Mouse (Mus musculus) neural tube, embryonic 11.5 days (tissue): ENCODE data around the gene Tmem33. TPM values are rescaled to one million over a fixed set of nuclear protein-coding genes. Genes with fewer than 3 reads are reported as not detected.

Source experiments
- ATAC-seq: fragments of 200-750 bp; cut with Nextera tagmentation; 2 replicates; pipeline ENCODE4 v1.8.0; 2017; ENCODE audit warnings: moderate number of reproducible peaks, mild to moderate bottlenecking, moderate TSS enrichment, moderate library complexity; ENCODE audit not compliant: insufficient read depth, low FRiP score, low TSS enrichment
- DNase-seq: peaks from one replicate; pipeline ENCODE4 v3.0.0-alpha.2; 2015; ENCODE audit warnings: low spot score
- H3K27ac ChIP-seq: fragments of 300-500 bp; sonication (generic); 2 replicates; pipeline ENCODE4 v1.5.1; 2014; ENCODE audit warnings: low read depth, mild to moderate bottlenecking, low read length
- H3K27me3 ChIP-seq: fragments of 300-500 bp; sonication (generic); 2 replicates; pipeline ENCODE4 v1.6.1; 2014; ENCODE audit warnings: mild to moderate bottlenecking, low read length, mixed read lengths; ENCODE audit not compliant: control insufficient read depth, insufficient read depth
- H3K36me3 ChIP-seq: fragments of 300-500 bp; sonication (generic); 2 replicates; pipeline ENCODE4 v1.6.1; 2014; ENCODE audit warnings: mild to moderate bottlenecking, low read length, moderate library complexity, mixed read lengths; ENCODE audit not compliant: control insufficient read depth, insufficient read depth
- H3K4me1 ChIP-seq: fragments of 300-500 bp; sonication (generic); 2 replicates; pipeline ENCODE4 v1.6.1; 2014; ENCODE audit warnings: low read length, mixed read lengths; ENCODE audit not compliant: control insufficient read depth, insufficient read depth
- H3K4me2 ChIP-seq: fragments of 300-500 bp; sonication (generic); 2 replicates; pipeline ENCODE4 v1.6.1; 2014; ENCODE audit warnings: low read depth, mild to moderate bottlenecking, moderate library complexity
- H3K4me3 ChIP-seq: fragments of 300-500 bp; sonication (generic); 2 replicates; pipeline ENCODE4 v1.5.1; 2014; ENCODE audit warnings: low read depth, low read length
- H3K9ac ChIP-seq: fragments of 300-500 bp; sonication (generic); 2 replicates; pipeline ENCODE4 v1.6.1; 2014; ENCODE audit warnings: mild to moderate bottlenecking, low read length
- H3K9me3 ChIP-seq: fragments of 300-500 bp; sonication (generic); 2 replicates; pipeline ENCODE4 v1.6.1; 2016; ENCODE audit warnings: low read length; ENCODE audit not compliant: control insufficient read depth
- WGBS: fragments of 180-500 bp; shearing (Covaris S2); extraction: QIAGEN DNeasy Blood & Tissue Kit; methylation state at CpG from one replicate; pipeline ENCODE4 v1.1.7; 2014; 5-methylcytosine and 5-hydroxymethylcytosine counted together
- polyA plus RNA-seq: library from polyadenylated mRNA; unstranded; fragments of >200 nt; fragmentation: Nextera tagmentation; extraction: Ambion mirVana; gene quantifications from 2 replicates; pipeline ENCODE4 v1.2.1, GENCODE M21; 2014

The Tmem33 gene
- polyA plus RNA-seq, 1 experiment from 2014 or later: 104 TPM

- ATAC-seq: no peak
- H3K4me3 ChIP-seq: no peak overlapping the region
- no peak for DNase-seq
- no peaks in the 10 kb centered on the region for H3K36me3 ChIP-seq
- no peak overlapping the region for H3K27ac ChIP-seq
- WGBS: 94% methylated on average over 8 of the region's 8 CpGs
- no peaks in the 10 kb centered on the region for H3K27me3 ChIP-seq
- no peak overlapping the region for H3K9ac ChIP-seq
- H3K9me3 ChIP-seq: no peaks in the 10 kb centered on the region
- H3K4me1 ChIP-seq: no peaks in the 10 kb centered on the region
- H3K4me2 ChIP-seq: no peak overlapping the region
These were observed 40.7 kb downstream of the Tmem33 start for GRCm38 (mm10) chr5:67300926-67301597.

GRCm38 (mm10) chr5:67301722-67302331, 41.5 kb downstream of the Tmem33 start:
- no peak for DNase-seq
- no peak overlapping the region for H3K4me3 ChIP-seq
- H3K36me3 ChIP-seq: no peaks in the 10 kb centered on the region
- H3K27ac ChIP-seq: no peak overlapping the region
- no peaks in the 10 kb centered on the region for H3K27me3 ChIP-seq
- ATAC-seq: no peak
- no peak overlapping the region for H3K4me2 ChIP-seq
- WGBS: 92% methylated on average over 7 of the region's 8 CpGs
- no peaks in the 10 kb centered on the region for H3K4me1 ChIP-seq
- no peak overlapping the region for H3K9ac ChIP-seq
- no peaks in the 10 kb centered on the region for H3K9me3 ChIP-seq

- Histone ChIP-seq H3K4me1 (peaks cover 4% of the 10 kb centered on the region; the same call in 1 of the 2 replicates), H3K36me3 (no peaks in the 10 kb centered on the region), H3K9me3 (no peaks in the 10 kb centered on the region), H3K9ac (no peak overlapping the region), H3K27me3 (no peaks in the 10 kb centered on the region), H3K27ac (no peak overlapping the region), H3K4me2 (no peak overlapping the region), H3K4me3 (no peak overlapping the region)
- no peak for ATAC-seq
- no peak for DNase-seq
- WGBS: 90% methylated on average over 1 of the region's 1 CpGs
These were observed 43.5 kb downstream of the Tmem33 start for GRCm38 (mm10) chr5:67303816-67304215.

- WGBS: under 1% methylated on average over 75 of the region's 83 CpGs
- peak; percentile 97 for ATAC-seq
- H3K4me3 ChIP-seq: peak within 1 kb of the TSS; percentile 98
- H3K4me2 ChIP-seq: peak within 1 kb of the TSS; percentile 87
- peaks cover 4% of the 10 kb centered on the region; the same call in 1 of the 2 replicates for H3K4me1 ChIP-seq
- H3K36me3 ChIP-seq: no peaks in the 10 kb centered on the region
- peak; percentile 92 for DNase-seq
- H3K9ac ChIP-seq: peak within 1 kb of the TSS; percentile 90
- H3K27ac ChIP-seq: peak within 1 kb of the TSS; percentile 73
- no peaks in the 10 kb centered on the region for H3K9me3 ChIP-seq
- no peaks in the 10 kb centered on the region for H3K27me3 ChIP-seq
These were observed 46.5 kb downstream of the Tmem33 start, which contains the start of gene Slc30a9 for GRCm38 (mm10) chr5:67306698-67307521. TSS of gene Slc30a9 (plus strand) at chr5:67306955.

GRCm38 (mm10) chr5:67307659-67308222, 47.4 kb downstream of the Tmem33 start:
- no peaks in the 10 kb centered on the region for H3K27me3 ChIP-seq
- no peaks in the 10 kb centered on the region for H3K9me3 ChIP-seq
- H3K4me1 ChIP-seq: peaks cover 4% of the 10 kb centered on the region; the same call in 1 of the 2 replicates
- DNase-seq (no peak), ATAC-seq (no peak)
- H3K27ac ChIP-seq: no peak overlapping the region
- H3K4me2 ChIP-seq: peak overlapping the region; percentile 87
- H3K36me3 ChIP-seq: no peaks in the 10 kb centered on the region
- peak overlapping the region; percentile 98 for H3K4me3 ChIP-seq
- 33% methylated on average over 13 of the region's 13 CpGs for WGBS
- peak overlapping the region; percentile 90 for H3K9ac ChIP-seq

- ATAC-seq: no peak
- no peak overlapping the region for H3K4me2 ChIP-seq
- no peak for DNase-seq
- H3K27me3 ChIP-seq: no peaks in the 10 kb centered on the region
- H3K9me3 ChIP-seq: no peaks in the 10 kb centered on the region
- H3K27ac ChIP-seq: no peak overlapping the region
- H3K9ac ChIP-seq: no peak overlapping the region
- peaks cover 4% of the 10 kb centered on the region; the same call in 1 of the 2 replicates for H3K4me1 ChIP-seq
- no peak overlapping the region for H3K4me3 ChIP-seq
- H3K36me3 ChIP-seq: no peaks in the 10 kb centered on the region
- WGBS: 80% methylated on average over 3 of the region's 3 CpGs
These were observed 51.6 kb downstream of the Tmem33 start for GRCm38 (mm10) chr5:67311811-67312521.

GRCm38 (mm10) chr5:67312522-67312851, 52.1 kb downstream of the Tmem33 start:
- Histone ChIP-seq H3K36me3 (0 out of 2 replicates have a peak, but pooled peaks cover under 1% of the 10 kb centered on the region), H3K4me1 (peaks cover 4% of the 10 kb centered on the region; the same call in 1 of the 2 replicates), H3K27ac (no peak overlapping the region), H3K4me2 (no peak overlapping the region), H3K9ac (no peak overlapping the region), H3K4me3 (no peak overlapping the region), H3K27me3 (no peaks in the 10 kb centered on the region), H3K9me3 (no peaks in the 10 kb centered on the region)
- no peak for DNase-seq
- ATAC-seq: no peak
- WGBS: 93% methylated on average over 3 of the region's 3 CpGs

- Histone ChIP-seq H3K4me2 (no peak overlapping the region), H3K4me1 (no peaks in the 10 kb centered on the region), H3K36me3 (peaks cover 8% of the 10 kb centered on the region; the same call in 1 of the 2 replicates), H3K27me3 (no peaks in the 10 kb centered on the region), H3K4me3 (no peak overlapping the region), H3K9ac (no peak overlapping the region), H3K9me3 (no peaks in the 10 kb centered on the region), H3K27ac (no peak overlapping the region)
- ATAC-seq: no peak
- DNase-seq: no peak
- WGBS: 89% methylated on average over 17 of the region's 17 CpGs
These were observed 61.4 kb downstream of the Tmem33 start for GRCm38 (mm10) chr5:67321656-67322268.
